Mouse (Mus musculus): ENCODE measurements around the gene Ccdc77.
"Not testable (repeated sequence)": the region's sequence is repeated elsewhere in the genome, so short reads cannot be mapped to it uniquely, and the experiment has no call there.

The Ccdc77 gene

DNA sequence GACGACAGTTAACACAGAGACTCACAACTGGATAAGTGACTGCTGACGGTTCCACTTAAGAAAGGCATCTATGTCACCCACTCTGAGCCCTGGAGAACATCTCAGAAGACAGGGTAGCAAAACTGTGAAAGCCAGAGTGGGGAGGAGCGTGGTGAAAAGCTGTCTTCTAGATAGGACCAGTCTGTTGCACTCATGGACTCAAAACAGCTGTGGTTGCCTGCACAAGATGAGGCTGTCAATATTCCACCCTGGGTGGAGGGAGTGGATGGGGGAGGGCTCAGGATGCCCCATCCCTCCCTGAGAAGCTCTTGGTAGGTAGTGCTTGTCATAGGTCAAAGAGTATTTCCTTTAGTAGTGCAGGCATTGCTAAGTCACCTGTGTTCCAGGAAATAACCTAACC lies 54.4 kb downstream of the Ccdc77 start:
- no peak for DNase-seq

DNA sequence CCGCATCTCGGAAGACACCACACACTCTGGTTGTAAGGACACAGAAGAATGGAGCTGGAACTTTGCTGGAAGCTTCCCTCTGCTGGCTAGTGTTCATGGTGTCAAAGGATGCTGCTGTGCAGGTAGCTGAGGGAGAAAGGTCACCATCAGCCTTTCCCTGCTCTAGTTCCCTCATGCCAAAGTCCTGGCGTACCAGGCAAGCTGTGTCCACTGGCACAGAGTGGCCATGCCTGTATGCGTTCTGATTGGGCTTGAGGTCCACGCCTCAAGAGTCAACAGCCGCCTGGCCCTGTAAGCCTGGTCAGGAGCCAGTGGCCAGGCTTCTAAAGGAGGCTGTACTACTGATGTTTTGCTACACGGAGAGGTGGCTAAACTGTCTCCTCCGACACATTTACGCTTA lies 54.8 kb downstream of the Ccdc77 start:
- no peak for DNase-seq

GRCm38 (mm10) chr6:120306859-120307594 lies 57.1 kb downstream of the Ccdc77 start:
- DNase-seq, result no peak

DNA sequence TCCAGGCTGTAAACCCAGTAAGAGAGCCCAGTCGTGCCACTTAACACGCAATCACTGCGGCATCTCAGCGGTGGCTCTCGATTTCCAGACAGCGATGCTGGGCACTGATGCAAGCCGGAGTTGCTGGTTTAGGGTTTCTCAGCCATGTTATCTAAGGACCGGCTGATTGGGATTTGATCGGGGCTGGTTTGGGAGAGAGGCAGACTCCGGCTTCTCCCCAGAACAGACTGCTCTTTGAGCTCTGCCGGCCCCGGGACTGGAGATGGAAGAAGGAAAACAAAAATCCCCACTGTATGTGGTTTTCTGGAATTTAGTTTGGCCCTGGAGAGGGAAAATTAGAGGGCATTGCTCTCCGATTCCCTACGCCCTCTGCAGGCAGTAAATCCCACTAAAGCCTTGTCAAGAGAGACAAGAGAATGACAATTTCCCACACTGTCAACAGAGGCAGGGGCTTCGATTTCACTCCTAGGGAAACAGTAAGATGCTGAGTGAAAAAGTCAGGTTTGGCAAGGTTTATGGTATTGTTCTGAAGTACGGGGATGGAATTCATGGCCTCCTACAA lies 61.3 kb downstream of the Ccdc77 start:
- DNase-seq, result no peak

DNA sequence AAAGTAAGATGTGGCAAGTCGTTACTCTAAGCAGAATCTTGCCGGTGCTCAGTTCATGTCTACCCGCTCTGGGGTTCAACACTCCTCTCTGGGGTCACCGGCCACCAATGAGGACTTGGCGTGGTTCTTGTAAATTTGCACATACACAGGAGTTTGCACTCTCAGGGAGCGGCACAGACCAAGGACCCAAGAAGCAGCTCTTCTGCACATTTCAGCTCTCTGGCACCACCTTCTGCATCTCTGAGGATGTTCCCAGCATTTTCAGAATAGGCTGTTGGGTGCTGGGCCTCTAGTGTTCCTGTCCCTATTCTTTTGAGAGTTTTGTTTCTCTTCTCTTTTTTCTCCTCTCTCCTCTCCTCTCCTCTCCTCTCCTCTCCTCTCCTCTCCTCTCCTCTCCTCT lies 63.0 kb downstream of the Ccdc77 start:
- no peak for DNase-seq

GRCm38 (mm10) chr6:120296589-120296988 lies 67.6 kb downstream of the Ccdc77 start:
- not testable (repeated sequence) for DNase-seq

DNA sequence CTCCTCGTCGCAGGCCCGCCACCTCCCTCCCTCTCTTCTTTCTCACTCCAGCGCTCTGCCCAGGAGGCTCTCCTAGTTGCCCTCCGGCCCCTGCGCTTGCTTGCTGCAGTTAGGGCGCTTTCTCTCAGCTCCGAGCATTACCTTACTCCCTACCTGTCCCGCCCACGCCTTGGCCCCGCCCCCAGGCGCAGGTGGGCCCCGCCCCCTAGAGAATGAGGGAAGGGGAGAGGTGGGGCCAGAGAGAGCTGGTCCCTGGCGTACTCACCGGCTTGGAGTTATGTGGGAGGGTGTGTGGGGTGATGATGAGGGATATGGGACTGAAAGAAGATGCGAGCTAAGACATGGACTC lies 69.4 kb downstream of the Ccdc77 start:
- peak; percentile 9 to 29 for DNase-seq

- peak; percentile 12 to 23 for DNase-seq
Measured at GRCm38 (mm10) chr6:120294056-120294784, 70.0 kb downstream of the Ccdc77 start, which contains the start of the genes D330020A13Rik and B4galnt3. D330020A13Rik (plus strand) TSS chr6:120294364. B4galnt3 (minus strand) TSS chr6:120294559.

GRCm38 (mm10) chr6:120291396-120292009 lies 72.7 kb downstream of the Ccdc77 start:
- no peak for DNase-seq

GRCm38 (mm10) chr6:120289430-120289829 lies 74.7 kb downstream of the Ccdc77 start:
- DNase-seq, result no peak

DNA sequence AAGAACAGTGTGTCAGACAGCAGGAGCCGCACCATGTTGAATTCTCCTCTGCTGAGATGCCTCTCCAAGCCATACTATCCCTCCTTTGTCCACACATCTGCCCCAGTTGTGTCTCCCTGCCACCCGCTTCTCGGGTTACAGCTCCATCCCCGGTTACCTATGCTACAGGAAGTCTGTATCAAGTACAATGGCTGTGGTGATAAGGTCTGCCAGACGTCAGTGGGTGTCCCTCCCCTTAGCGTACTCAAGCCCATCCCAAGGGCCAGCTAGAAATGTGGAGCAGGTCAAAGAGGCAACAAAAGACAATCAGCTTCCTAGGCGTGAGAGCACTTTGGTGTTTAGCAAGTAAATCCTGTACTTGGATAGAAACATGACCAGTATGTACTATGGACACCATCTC lies 75.6 kb downstream of the Ccdc77 start:
- no peak for DNase-seq

GRCm38 (mm10) chr6:120287279-120287678 lies 76.9 kb downstream of the Ccdc77 start:
- no peak for DNase-seq

DNA sequence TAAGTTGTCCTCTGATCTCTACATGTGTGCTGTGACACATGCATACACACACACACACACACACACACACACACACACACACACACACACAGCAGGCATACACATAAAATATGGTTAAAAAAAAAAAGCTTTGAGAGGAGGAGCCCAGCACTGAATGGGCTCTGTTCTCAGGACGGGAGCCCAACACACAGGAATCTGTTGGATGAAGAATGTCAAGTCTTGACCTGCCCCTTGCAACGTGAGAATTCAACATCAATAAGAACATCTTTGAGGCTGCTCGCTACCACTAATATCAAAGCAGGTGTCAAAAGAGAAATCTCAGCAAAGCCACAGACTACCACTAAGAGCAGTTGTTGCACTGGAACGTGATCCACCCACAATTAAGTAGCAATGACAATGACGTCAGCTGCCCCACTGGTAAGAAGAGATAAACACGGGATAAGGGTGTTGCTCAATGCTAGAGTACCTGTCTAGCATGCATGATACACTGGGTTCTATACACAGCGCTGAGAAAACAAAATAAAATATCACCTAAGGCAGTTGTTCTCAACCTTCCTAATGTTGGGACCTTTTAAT lies 87.2 kb downstream of the Ccdc77 start:
- no peak for DNase-seq

DNA sequence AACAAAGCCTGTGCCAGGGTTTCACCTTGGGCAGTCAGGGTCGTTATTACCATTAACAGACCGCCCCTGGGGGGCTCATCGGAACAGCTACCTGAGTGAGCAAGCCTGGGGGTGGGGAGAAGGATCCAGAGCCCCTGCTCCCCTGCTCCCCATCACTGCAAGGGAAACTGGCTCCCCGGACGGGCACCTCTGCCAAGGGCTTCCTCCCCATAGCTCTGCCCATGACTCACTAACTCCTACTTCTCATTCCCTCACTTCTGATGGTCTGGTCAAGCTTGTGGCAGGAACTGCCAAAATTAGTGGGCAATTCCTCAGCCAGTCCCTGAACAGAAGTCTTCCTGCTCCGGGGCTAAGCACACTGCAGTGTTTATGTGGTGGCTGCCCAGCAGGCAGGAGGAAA lies 88.9 kb downstream of the Ccdc77 start:
- no peak for DNase-seq

DNA sequence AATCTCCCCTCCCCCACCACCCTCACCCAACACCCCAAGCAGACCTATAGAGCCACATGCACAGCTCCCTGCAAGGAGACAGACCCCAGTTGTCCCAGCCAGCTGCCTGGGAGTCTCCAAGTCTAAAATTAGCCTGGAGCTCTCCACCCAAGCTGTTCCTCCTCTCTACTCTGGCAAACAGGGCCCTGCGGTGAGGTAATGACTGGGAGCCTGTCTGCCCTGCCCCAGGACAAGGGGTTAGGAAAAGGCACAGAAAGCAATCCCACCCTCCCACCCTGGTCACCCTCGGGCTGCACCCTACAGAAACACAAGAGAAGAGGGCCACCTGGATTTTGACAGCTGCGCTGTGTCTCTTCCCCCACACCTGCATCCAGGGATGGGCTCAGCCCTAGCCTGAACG lies 89.3 kb downstream of the Ccdc77 start:
- DNase-seq, result no peak
